Mouse (Mus musculus) liver, adult 2 months (tissue): ENCODE measurements around the gene Tesc. TPM values are rescaled to one million over a fixed set of nuclear protein-coding genes. Genes with fewer than 3 reads are reported as not detected.

Source experiments
- DNase-seq: peaks from one replicate; pipeline ENCODE4 v3.0.0-alpha.2; 2011; ENCODE audit warnings: low read depth, low spot score; ENCODE audit errors: extremely low read depth
- H3K27ac ChIP-seq: fragments of 200-500 bp; replicated peaks from 2 replicates; pipeline ENCODE4 v1.5.1; 2012; ENCODE audit warnings: low read depth, mild to moderate bottlenecking, control low read depth, inconsistent platforms, low read length; ENCODE audit not compliant: insufficient read depth
- H3K27me3 ChIP-seq: fragments of 200-500 bp; 2 replicates; pipeline ENCODE4 v1.6.1; 2012; ENCODE audit warnings: mild to moderate bottlenecking, moderate library complexity, low read length, inconsistent platforms; ENCODE audit not compliant: control insufficient read depth, insufficient read depth
- H3K36me3 ChIP-seq: fragments of 200-500 bp; 2 replicates; pipeline ENCODE4 v1.6.1; 2012; ENCODE audit warnings: low read length, inconsistent platforms; ENCODE audit not compliant: control insufficient read depth, insufficient read depth
- H3K4me1 ChIP-seq: fragments of 200-500 bp; 2 replicates; pipeline ENCODE4 v1.6.1; 2011; ENCODE audit warnings: low read length; ENCODE audit not compliant: control insufficient read depth, insufficient read depth
- H3K4me3 ChIP-seq: fragments of 200-500 bp; 2 replicates; pipeline ENCODE4 v1.5.1; 2011; ENCODE audit warnings: low read depth, mild to moderate bottlenecking, control low read depth, low read length, moderate library complexity; ENCODE audit not compliant: insufficient read depth
- H3K79me2 ChIP-seq: fragments of 200-500 bp; 2 replicates; pipeline ENCODE4 v1.6.1; 2012; ENCODE audit warnings: inconsistent platforms, mild to moderate bottlenecking, low read length, moderate library complexity; ENCODE audit not compliant: control insufficient read depth, insufficient read depth
- H3K9ac ChIP-seq: fragments of 200-500 bp; 2 replicates; pipeline ENCODE4 v1.6.1; 2012; ENCODE audit warnings: low read depth, mild to moderate bottlenecking, control low read depth, inconsistent platforms, low read length
- CTCF ChIP-seq: fragments of 200-500 bp; IDR thresholded peaks from 2 replicates; pipeline ENCODE4 v1.5.1; 2011; ENCODE audit warnings: low read depth, low read length, control low read depth
- POLR2A ChIP-seq: fragments of 200-500 bp; IDR thresholded peaks from 2 replicates; pipeline ENCODE4 v1.6.1; 2011; ENCODE audit warnings: low read length, control low read depth; ENCODE audit not compliant: insufficient read depth; ENCODE audit errors: extremely low read depth
- WGBS: fragments of 180-500 bp; shearing (Covaris S2); methylation state at CpG from one replicate; pipeline ENCODE4 v1.1.7; 2018; 5-methylcytosine and 5-hydroxymethylcytosine counted together
- polyA plus RNA-seq: library from polyadenylated mRNA; depleted of rRNA; stranded (reverse); fragments of >200 nt; gene quantifications from 2 replicates; pipeline ENCODE4 v1.2.3, GENCODE M21; 2012
- total RNA-seq: library from RNA; depleted of rRNA; stranded (reverse); fragments of >200 nt; gene quantifications from 2 replicates; pipeline ENCODE4 v1.2.3, GENCODE M21; 2014

The Tesc gene
- total and polyA plus RNA-seq, 2 experiments: 0.18 to 0.35 TPM

- no peaks in the 10 kb centered on the region for H3K4me1 ChIP-seq
- H3K27ac ChIP-seq: no peak overlapping the region
- H3K4me3 ChIP-seq: no peak overlapping the region
- TF ChIP-seq POLR2A: no peak
- no peak for TF ChIP-seq CTCF
- no peak overlapping the region for H3K9ac ChIP-seq
- H3K27me3 ChIP-seq: no peaks in the 10 kb centered on the region
- 89% methylated on average over 6 of the region's 6 CpGs for WGBS
- no peaks in the 10 kb centered on the region for H3K79me2 ChIP-seq
- no peaks in the 10 kb centered on the region for H3K36me3 ChIP-seq
- DNase-seq: no peak
These were observed 17.4 kb downstream of the Tesc start for GRCm38 (mm10) chr5:118044907-118045306.

- Histone ChIP-seq H3K27me3 (no peaks in the 10 kb centered on the region), H3K79me2 (no peaks in the 10 kb centered on the region), H3K36me3 (no peaks in the 10 kb centered on the region), H3K4me1 (no peaks in the 10 kb centered on the region), H3K4me3 (no peak overlapping the region), H3K27ac (no peak overlapping the region), H3K9ac (no peak overlapping the region)
- 83% methylated on average over 9 of the region's 9 CpGs for WGBS
- TF ChIP-seq CTCF (no peak), POLR2A (no peak)
- no peak for DNase-seq
These were observed 17.8 kb downstream of the Tesc start for GRCm38 (mm10) chr5:118045385-118045784.

DNA sequence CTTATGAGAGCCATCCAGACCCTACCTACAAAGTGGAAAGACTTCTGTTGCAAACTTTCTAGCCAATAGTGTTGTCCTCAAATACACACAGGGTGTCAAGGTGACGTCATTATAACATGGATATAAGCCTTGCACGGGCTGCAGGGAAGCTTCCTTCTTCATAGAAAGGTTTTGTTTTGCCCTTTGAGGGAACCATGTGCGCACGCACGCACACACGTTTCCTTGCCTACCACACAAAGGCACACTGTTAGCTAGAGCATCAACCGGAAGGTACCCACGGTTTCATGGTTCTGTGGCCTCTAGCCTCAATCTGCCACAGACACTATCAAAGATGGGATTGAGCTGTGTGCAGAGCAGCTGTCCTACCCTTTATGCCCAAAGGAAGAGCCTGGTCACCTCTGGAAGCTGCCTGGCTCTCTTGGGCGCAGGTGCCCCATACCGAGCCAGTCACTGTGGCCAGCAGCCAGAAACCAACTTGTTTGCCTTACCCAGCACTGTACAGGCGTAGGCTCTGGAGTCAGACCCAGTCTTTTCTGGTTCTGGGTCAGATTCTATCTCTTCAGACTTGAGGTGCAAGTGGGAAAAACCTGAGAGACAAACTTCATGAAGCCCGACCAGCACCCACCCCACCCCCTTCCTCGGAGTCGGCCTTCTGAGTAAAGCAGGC lies 19.7 kb downstream of the Tesc start:
- Histone ChIP-seq H3K9ac (no peak overlapping the region), H3K27ac (no peak overlapping the region), H3K27me3 (no peaks in the 10 kb centered on the region), H3K36me3 (no peaks in the 10 kb centered on the region), H3K79me2 (no peaks in the 10 kb centered on the region), H3K4me1 (no peaks in the 10 kb centered on the region), H3K4me3 (no peak overlapping the region)
- DNase-seq: no peak
- TF ChIP-seq CTCF (no peak), POLR2A (no peak)
- 86% methylated on average over 14 of the region's 14 CpGs for WGBS

DNA sequence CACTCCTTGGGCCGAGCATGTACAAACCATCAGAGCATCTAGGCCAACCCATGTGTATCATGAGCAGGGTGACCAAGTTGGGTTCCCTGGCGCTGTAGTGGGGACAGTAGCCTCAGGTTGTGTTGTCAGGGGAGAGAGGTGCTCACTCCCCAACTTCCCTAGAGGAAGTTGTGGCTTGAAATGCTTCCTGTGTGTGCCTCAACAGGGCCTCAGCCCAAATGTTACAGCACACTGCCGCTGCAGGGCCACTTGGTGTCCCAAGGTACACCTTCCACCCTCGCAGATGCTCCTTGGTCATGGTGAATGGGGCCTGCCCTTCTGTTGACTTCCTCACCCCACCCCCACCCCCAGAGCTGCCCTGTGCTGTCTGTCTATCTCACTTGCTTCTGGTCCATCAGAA lies 20.9 kb downstream of the Tesc start:
- no peak overlapping the region for H3K4me3 ChIP-seq
- no peaks in the 10 kb centered on the region for H3K36me3 ChIP-seq
- H3K4me1 ChIP-seq: no peaks in the 10 kb centered on the region
- H3K79me2 ChIP-seq: no peaks in the 10 kb centered on the region
- no peak for DNase-seq
- 81% methylated on average over 4 of the region's 4 CpGs for WGBS
- TF ChIP-seq CTCF (no peak), POLR2A (no peak)
- H3K27me3 ChIP-seq: no peaks in the 10 kb centered on the region
- no peak overlapping the region for H3K27ac ChIP-seq
- no peak overlapping the region for H3K9ac ChIP-seq

- Histone ChIP-seq H3K9ac (no peak overlapping the region), H3K27ac (no peak overlapping the region), H3K36me3 (no peaks in the 10 kb centered on the region), H3K27me3 (no peaks in the 10 kb centered on the region), H3K4me1 (no peaks in the 10 kb centered on the region), H3K4me3 (no peak overlapping the region), H3K79me2 (no peaks in the 10 kb centered on the region)
- TF ChIP-seq POLR2A (no peak), CTCF (no peak)
- no peak for DNase-seq
- WGBS: 77% methylated on average over 5 of the region's 5 CpGs
These were observed 21.4 kb downstream of the Tesc start for GRCm38 (mm10) chr5:118048928-118049327.

GRCm38 (mm10) chr5:118050743-118051142 lies 23.2 kb downstream of the Tesc start:
- Histone ChIP-seq H3K36me3 (no peaks in the 10 kb centered on the region), H3K9ac (no peak overlapping the region), H3K79me2 (no peaks in the 10 kb centered on the region), H3K27me3 (no peaks in the 10 kb centered on the region), H3K4me1 (no peaks in the 10 kb centered on the region), H3K27ac (no peak overlapping the region), H3K4me3 (no peak overlapping the region)
- WGBS: 78% methylated on average over 4 of the region's 4 CpGs
- no peak for DNase-seq
- TF ChIP-seq CTCF (no peak), POLR2A (no peak)
